Mouse (Mus musculus) midbrain, embryonic 14.5 days (tissue): ENCODE measurements around the gene Arl15. TPM values are rescaled to one million over a fixed set of nuclear protein-coding genes. Genes with fewer than 3 reads are reported as not detected.

Source experiments
- ATAC-seq: fragments of 200-750 bp; cut with Nextera tagmentation; 2 replicates; pipeline ENCODE4 v1.8.0; 2017; ENCODE audit warnings: moderate number of reproducible peaks, moderate library complexity; ENCODE audit not compliant: low FRiP score, low TSS enrichment
- DNase-seq: peaks from one replicate; pipeline ENCODE4 v3.0.0-alpha.2; 2015
- H3K27ac ChIP-seq: fragments of 300-500 bp; sonication (generic); replicated peaks from 2 replicates; pipeline ENCODE4 v1.5.1; 2014; ENCODE audit warnings: mild to moderate bottlenecking, low read depth, low read length, moderate library complexity
- H3K27me3 ChIP-seq: fragments of 300-500 bp; sonication (generic); 2 replicates; pipeline ENCODE4 v1.6.1; 2014; ENCODE audit warnings: low read length, control low read depth, mixed read lengths; ENCODE audit not compliant: control insufficient read depth, insufficient read depth
- H3K36me3 ChIP-seq: fragments of 300-500 bp; sonication (generic); 2 replicates; pipeline ENCODE4 v1.6.1; 2014; ENCODE audit warnings: low read length, control low read depth; ENCODE audit not compliant: control insufficient read depth, insufficient read depth
- H3K4me1 ChIP-seq: fragments of 300-500 bp; sonication (generic); 2 replicates; pipeline ENCODE4 v1.6.1; 2014; ENCODE audit warnings: mild to moderate bottlenecking, antibody characterized with exemption, low read length, control low read depth; ENCODE audit not compliant: control insufficient read depth, insufficient read depth
- H3K4me2 ChIP-seq: fragments of 300-500 bp; sonication (generic); 2 replicates; pipeline ENCODE4 v1.6.1; 2014; ENCODE audit warnings: mild to moderate bottlenecking, low read length, moderate library complexity
- H3K4me3 ChIP-seq: fragments of 300-500 bp; sonication (generic); replicated peaks from 2 replicates; pipeline ENCODE4 v1.5.1; 2014; ENCODE audit warnings: low read depth, low read length
- H3K9ac ChIP-seq: fragments of 300-500 bp; sonication (generic); replicated peaks from 2 replicates; pipeline ENCODE4 v1.6.1; 2014; ENCODE audit warnings: mild to moderate bottlenecking, low read length, moderate library complexity
- H3K9me3 ChIP-seq: fragments of 300-500 bp; sonication (generic); 2 replicates; pipeline ENCODE4 v1.6.1; 2016; ENCODE audit warnings: low read length, control low read depth, mixed read lengths; ENCODE audit not compliant: control insufficient read depth
- WGBS: fragments of 180-500 bp; shearing (Covaris S2); extraction: QIAGEN DNeasy Blood & Tissue Kit; methylation state at CpG from one replicate; pipeline ENCODE4 v1.1.7; 2014; 5-methylcytosine and 5-hydroxymethylcytosine counted together
- polyA plus RNA-seq: library from polyadenylated mRNA; unstranded; fragments of >200 nt; fragmentation: Nextera tagmentation; extraction: Ambion mirVana; gene quantifications from 2 replicates; pipeline ENCODE4 v1.2.1, GENCODE M21; 2014

Gene Arl15
- polyA plus RNA-seq, 1 experiment from 2014 or later: 24.5 TPM

GRCm38 (mm10) chr13:113879651-113880327 is 85.5 kb downstream of the Arl15 start:
- Histone ChIP-seq H3K4me3 (no peak overlapping the region), H3K9ac (no peak overlapping the region), H3K36me3 (no peaks in the 10 kb centered on the region), H3K4me1 (peaks cover 33% of the 10 kb centered on the region), H3K9me3 (no peaks in the 10 kb centered on the region), H3K27me3 (no peaks in the 10 kb centered on the region), H3K27ac (no peak overlapping the region), H3K4me2 (peak overlapping the region; percentile 41)
- DNase-seq: peak; percentile 70
- 7% methylated on average over 20 of the region's 20 CpGs for WGBS
- peak; percentile 76 for ATAC-seq

- Histone ChIP-seq H3K36me3 (no peaks in the 10 kb centered on the region), H3K9me3 (no peaks in the 10 kb centered on the region), H3K9ac (no peak overlapping the region), H3K4me1 (peaks cover 33% of the 10 kb centered on the region), H3K4me2 (peak overlapping the region; percentile 41), H3K27me3 (no peaks in the 10 kb centered on the region), H3K4me3 (no peak overlapping the region), H3K27ac (no peak overlapping the region)
- DNase-seq: peak; percentile 43
- 9% methylated on average over 19 of the region's 19 CpGs for WGBS
- no peak for ATAC-seq
Measured at GRCm38 (mm10) chr13:113880564-113881171, 86.4 kb downstream of the Arl15 start.

GRCm38 (mm10) chr13:113882959-113883358 is 88.7 kb downstream of the Arl15 start:
- H3K9me3 ChIP-seq: no peaks in the 10 kb centered on the region
- peaks cover 41% of the 10 kb centered on the region for H3K4me1 ChIP-seq
- no peak for DNase-seq
- H3K9ac ChIP-seq: no peak overlapping the region
- WGBS: 8% methylated on average over 1 of the region's 1 CpGs
- H3K4me3 ChIP-seq: no peak overlapping the region
- H3K27me3 ChIP-seq: no peaks in the 10 kb centered on the region
- H3K36me3 ChIP-seq: no peaks in the 10 kb centered on the region
- no peak overlapping the region for H3K27ac ChIP-seq
- ATAC-seq: no peak
- no peak overlapping the region for H3K4me2 ChIP-seq

- H3K4me2 ChIP-seq: no peak overlapping the region
- no peak for ATAC-seq
- no peak overlapping the region for H3K9ac ChIP-seq
- H3K36me3 ChIP-seq: no peaks in the 10 kb centered on the region
- H3K27ac ChIP-seq: no peak overlapping the region
- H3K9me3 ChIP-seq: no peaks in the 10 kb centered on the region
- peaks cover 24% of the 10 kb centered on the region for H3K4me1 ChIP-seq
- DNase-seq: no peak
- WGBS: 44% methylated on average over 6 of the region's 6 CpGs
- no peaks in the 10 kb centered on the region for H3K27me3 ChIP-seq
- H3K4me3 ChIP-seq: no peak overlapping the region
Measured at GRCm38 (mm10) chr13:113887090-113887489, 92.8 kb downstream of the Arl15 start.

- Histone ChIP-seq H3K4me3 (no peak overlapping the region), H3K9ac (no peak overlapping the region), H3K4me2 (peak overlapping the region; percentile 47), H3K4me1 (peaks cover 20% of the 10 kb centered on the region), H3K27ac (no peak overlapping the region), H3K27me3 (no peaks in the 10 kb centered on the region), H3K36me3 (no peaks in the 10 kb centered on the region), H3K9me3 (no peaks in the 10 kb centered on the region)
- no peak for ATAC-seq
- no peak for DNase-seq
- 50% methylated on average over 5 of the region's 5 CpGs for WGBS
Measured at GRCm38 (mm10) chr13:113888126-113888525, 93.8 kb downstream of the Arl15 start.

- peaks cover 20% of the 10 kb centered on the region for H3K4me1 ChIP-seq
- ATAC-seq: peak; percentile 46; the same call in 1 of the 2 replicates
- H3K27me3 ChIP-seq: no peaks in the 10 kb centered on the region
- peak overlapping the region; percentile 36 for H3K9ac ChIP-seq
- WGBS: 15% methylated on average over 16 of the region's 16 CpGs
- DNase-seq: peak; percentile 63
- no peak overlapping the region for H3K27ac ChIP-seq
- peak overlapping the region; percentile 19 for H3K4me3 ChIP-seq
- H3K4me2 ChIP-seq: peak overlapping the region; percentile 47
- no peaks in the 10 kb centered on the region for H3K9me3 ChIP-seq
- H3K36me3 ChIP-seq: no peaks in the 10 kb centered on the region
Measured at GRCm38 (mm10) chr13:113888704-113889103, 94.4 kb downstream of the Arl15 start.

- ATAC-seq: 0 out of 2 replicates have a peak, but pooled peaks have one; percentile 51
Measured at GRCm38 (mm10) chr13:113889140-113890055, 95.1 kb downstream of the Arl15 start.

GRCm38 (mm10) chr13:113896684-113897083 is 102.4 kb downstream of the Arl15 start:
- Histone ChIP-seq H3K4me1 (no peaks in the 10 kb centered on the region), H3K9ac (no peak overlapping the region), H3K9me3 (no peaks in the 10 kb centered on the region), H3K4me2 (no peak overlapping the region), H3K27me3 (no peaks in the 10 kb centered on the region), H3K36me3 (no peaks in the 10 kb centered on the region), H3K27ac (no peak overlapping the region), H3K4me3 (no peak overlapping the region)
- ATAC-seq (no peak), DNase-seq (no peak)
- WGBS: 78% methylated on average over 10 of the region's 10 CpGs

More at GRCm38 (mm10) chr13:113889140-113890055, 95.1 kb downstream of the Arl15 start:
- 30% methylated on average over 24 of the region's 24 CpGs for WGBS
- Histone ChIP-seq H3K36me3 (no peaks in the 10 kb centered on the region), H3K27ac (no peak overlapping the region), H3K4me3 (peak overlapping the region; percentile 19; the same call in 1 of the 2 replicates), H3K9me3 (no peaks in the 10 kb centered on the region), H3K4me1 (peaks cover 20% of the 10 kb centered on the region), H3K27me3 (no peaks in the 10 kb centered on the region), H3K9ac (peak overlapping the region; percentile 36), H3K4me2 (peak overlapping the region; percentile 47)
- DNase-seq: peak; percentile 57
